Mouse (Mus musculus) gastrocnemius, postnatal 36 days (tissue): ENCODE data around the gene Glt1d1. TPM values are rescaled to one million over a fixed set of nuclear protein-coding genes. Genes with fewer than 3 reads are reported as not detected.

Source experiments
- DNase-seq, 2 experiments: peaks; one replicate each; pipeline ENCODE4 v3.0.0; 2022
- intact Hi-C: fragments of 180-260 bp; cut with DNase I; formaldehyde crosslinking; loops from one replicate; pipeline ENCODE4 v1.15.1; 2025
- total RNA-seq, 2 experiments: library from RNA; stranded (reverse); gene quantifications; 2 replicates each; pipeline ENCODE4 v1.2.3; 2021

Glt1d1 gene
- total RNA-seq, 2 experiments from 2014 or later = not detected

- intact Hi-C loops = no loop called here
- no peak for DNase-seq
These were observed 7.4 kb upstream of the Glt1d1 start for GRCm38 (mm10) chr5:127624427-127625213.

DNA sequence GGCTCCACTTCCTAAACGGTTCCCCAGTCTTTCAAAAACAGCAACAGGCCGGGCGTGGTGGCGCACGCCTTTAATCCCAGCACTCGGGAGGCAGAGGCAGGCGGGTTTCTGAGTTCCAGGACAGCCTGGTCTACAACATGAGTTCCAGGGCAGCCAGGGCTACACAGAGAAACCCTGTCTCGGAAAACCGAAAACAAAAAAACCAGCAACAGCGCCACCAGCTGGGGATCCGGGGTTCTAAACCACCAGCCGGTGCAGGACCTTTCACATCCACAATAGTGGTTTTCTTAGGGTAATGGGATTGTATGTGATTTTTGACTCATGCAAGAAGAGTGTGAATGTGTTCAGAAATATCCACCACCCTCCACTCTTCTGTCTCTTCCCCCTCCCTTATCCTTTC lies 4.8 kb upstream of the Glt1d1 start:
- intact Hi-C loops = no loop called here

DNA sequence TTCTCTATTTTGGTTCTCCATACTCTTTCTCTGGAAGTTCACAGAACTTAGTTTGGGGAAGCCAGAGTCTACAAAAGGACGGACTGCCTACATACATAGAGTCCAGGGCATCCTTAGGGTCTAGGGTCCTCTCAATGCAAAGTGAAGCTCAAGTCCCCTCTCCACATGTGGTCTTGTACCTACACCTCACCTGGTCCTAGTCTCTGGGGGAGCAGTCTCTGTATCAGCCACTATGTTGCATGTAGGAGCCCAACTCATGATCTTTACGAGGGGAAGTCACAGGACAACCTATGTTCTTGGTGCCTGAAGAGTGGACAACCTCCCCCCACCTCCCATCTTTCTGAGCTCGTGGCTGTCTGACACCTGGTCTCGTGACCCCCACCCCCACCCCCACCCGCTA lies 391 bp upstream of the Glt1d1 start:
- intact Hi-C loops = no loop called here
- DNase-seq = no peak

More for the DNA sequence above, 4.8 kb upstream of the Glt1d1 start:
- DNase-seq = no peak

GRCm38 (mm10) chr5:127633188-127633587 lies 1.1 kb downstream of the Glt1d1 start:
- DNase-seq = no peak
- intact Hi-C loops = no loop called here

- no peak for DNase-seq
- intact Hi-C loops = no loop called here
These were observed 1.6 kb downstream of the Glt1d1 start for GRCm38 (mm10) chr5:127633666-127634065.

GRCm38 (mm10) chr5:127637622-127638021 lies 5.6 kb downstream of the Glt1d1 start:
- intact Hi-C loops = no loop called here
- no peak for DNase-seq

- intact Hi-C loops = no loop called here
- no peak for DNase-seq
These were observed 6.1 kb downstream of the Glt1d1 start for GRCm38 (mm10) chr5:127638177-127638576.

- no peak for DNase-seq
- intact Hi-C loops = no loop called here
These were observed 7.1 kb downstream of the Glt1d1 start for GRCm38 (mm10) chr5:127639067-127639605.

DNA sequence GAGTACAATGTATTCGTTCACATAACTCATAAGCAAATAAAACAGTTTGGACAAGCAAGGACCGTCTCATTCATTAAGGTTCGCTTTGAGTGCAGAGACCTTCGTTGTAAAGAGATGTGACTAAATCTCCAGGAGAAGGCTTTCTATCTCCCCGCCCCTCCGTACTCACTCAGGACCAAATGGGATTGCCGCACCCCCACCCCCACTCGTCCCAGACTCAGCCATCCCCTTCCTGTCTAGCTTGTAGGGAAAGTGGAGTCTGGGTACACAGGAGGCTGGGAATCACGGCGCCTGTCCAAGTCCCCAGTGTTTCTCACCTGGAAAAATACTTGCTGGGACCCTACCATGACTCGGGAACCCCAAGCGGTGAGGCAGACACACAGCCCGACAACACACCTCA lies 7.6 kb downstream of the Glt1d1 start:
- DNase-seq = no peak
- intact Hi-C loops = no loop called here

DNA sequence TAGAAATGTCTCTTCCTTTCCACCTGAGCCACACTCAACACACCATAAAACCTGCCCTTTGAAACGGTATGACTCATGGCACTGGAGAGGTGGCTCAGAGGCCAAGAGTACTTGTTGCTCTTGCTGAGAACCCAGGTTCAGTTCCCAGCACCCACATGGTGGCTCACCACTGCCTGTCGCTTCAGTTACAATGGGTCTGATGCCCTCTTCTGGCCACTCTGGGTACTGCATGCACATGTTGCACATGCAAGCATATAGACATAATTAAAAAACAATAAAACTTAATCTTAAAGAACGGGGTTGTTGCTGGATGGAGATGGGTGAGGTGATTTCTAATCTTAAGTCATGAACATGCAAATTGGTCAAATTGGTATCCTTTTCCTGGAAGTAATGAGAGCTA lies 8.3 kb downstream of the Glt1d1 start:
- DNase-seq = no peak
- intact Hi-C loops = no loop called here

- DNase-seq = no peak
- intact Hi-C loops = no loop called here
These were observed 9.3 kb downstream of the Glt1d1 start for GRCm38 (mm10) chr5:127641185-127641958.

- intact Hi-C loops = loop anchor here (5.0 kb wide), 1 partner anchor 56 kb away; no protein-coding TSS in a partner anchor
These were observed 16.0 kb downstream of the Glt1d1 start for GRCm38 (mm10) chr5:127648046-127648445.

GRCm38 (mm10) chr5:127649077-127649476 lies 17.0 kb downstream of the Glt1d1 start:
- DNase-seq = no peak
- intact Hi-C loops = loop anchor here (5.0 kb wide), 1 partner anchor 57 kb away; no protein-coding TSS in a partner anchor

More at GRCm38 (mm10) chr5:127648046-127648445, 16.0 kb downstream of the Glt1d1 start:
- no peak for DNase-seq

GRCm38 (mm10) chr5:127658257-127658656 lies 26.2 kb downstream of the Glt1d1 start:
- no peak for DNase-seq
- intact Hi-C loops = no loop called here

GRCm38 (mm10) chr5:127659312-127659711 lies 27.2 kb downstream of the Glt1d1 start:
- intact Hi-C loops = no loop called here
- DNase-seq = no peak

DNA sequence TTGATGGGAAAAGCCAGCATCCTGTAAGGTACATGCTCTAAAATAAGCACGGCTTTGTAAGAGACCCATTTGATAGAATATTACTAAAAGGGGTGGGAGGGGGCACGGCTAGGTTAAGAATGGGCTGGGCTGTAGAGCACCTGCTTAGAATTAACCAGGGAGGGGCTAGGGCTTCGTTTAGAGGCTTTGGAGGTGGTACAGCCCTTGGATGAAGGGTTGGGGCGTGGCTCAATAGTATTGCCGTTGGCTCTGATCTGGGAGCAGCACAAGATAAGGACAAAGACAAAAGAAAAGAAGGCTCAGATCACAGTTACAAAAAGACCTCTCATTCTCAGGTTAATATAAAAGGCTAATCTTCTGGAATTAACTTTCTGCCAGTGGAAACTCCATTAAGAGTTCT lies 28.2 kb downstream of the Glt1d1 start:
- intact Hi-C loops = no loop called here
- no peak for DNase-seq

- no peak for DNase-seq
- intact Hi-C loops = no loop called here
These were observed 28.9 kb downstream of the Glt1d1 start for GRCm38 (mm10) chr5:127660979-127661378.

- intact Hi-C loops = no loop called here
- DNase-seq = no peak
These were observed 41.9 kb downstream of the Glt1d1 start for GRCm38 (mm10) chr5:127673913-127674312.

DNA sequence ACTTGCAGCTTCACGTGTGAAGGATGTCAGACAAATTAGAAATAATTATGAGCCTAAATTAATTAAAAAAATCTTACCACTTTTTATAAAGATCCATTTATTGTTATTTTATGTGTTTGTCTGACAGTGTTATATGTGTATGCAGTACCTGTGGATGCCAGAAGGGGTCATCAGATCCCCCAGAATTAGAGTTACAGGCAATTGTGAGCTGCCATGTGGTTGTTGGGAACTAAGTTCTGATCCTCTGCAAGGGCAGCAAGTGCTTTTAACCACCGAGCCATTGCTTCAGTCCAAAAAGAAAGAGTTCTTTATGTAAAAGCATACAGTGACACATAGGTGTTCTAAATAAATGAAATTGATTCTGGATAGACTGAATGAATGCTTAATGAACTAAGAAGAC lies 45.5 kb downstream of the Glt1d1 start:
- intact Hi-C loops = no loop called here
- DNase-seq = no peak

DNA sequence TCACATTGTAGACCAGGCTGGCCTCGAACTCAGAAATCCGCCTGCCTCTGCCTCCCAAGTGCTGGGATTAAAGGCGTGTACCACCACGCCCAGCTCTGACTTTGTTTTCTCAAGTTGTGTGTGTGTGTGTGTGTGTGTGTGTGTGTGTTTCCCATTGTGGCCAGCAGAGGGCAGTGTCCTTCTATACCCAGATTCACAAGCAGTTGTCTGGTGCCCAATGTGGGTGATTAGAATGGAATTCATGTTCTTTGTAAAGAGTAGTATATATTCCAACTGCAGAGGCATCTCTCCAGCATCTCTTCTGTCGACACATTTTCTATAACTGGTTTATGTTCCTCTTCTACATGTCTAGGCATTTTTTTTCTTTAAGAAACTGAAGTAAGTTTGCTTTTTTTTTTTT lies 46.4 kb downstream of the Glt1d1 start:
- DNase-seq = no peak
- intact Hi-C loops = no loop called here

- intact Hi-C loops = no loop called here
These were observed 56.6 kb downstream of the Glt1d1 start for GRCm38 (mm10) chr5:127688568-127689170.

More at GRCm38 (mm10) chr5:127688568-127689170, 56.6 kb downstream of the Glt1d1 start:
- no peak for DNase-seq
